Mouse (Mus musculus) embryonic facial prominence, embryonic 10.5 days (tissue): Measurements from ENCODE around the gene Tmem135. TPM values are rescaled to one million over a fixed set of nuclear protein-coding genes. Genes with fewer than 3 reads are reported as not detected.

Experiments
- DNase-seq: peaks from one replicate; pipeline ENCODE4 v3.0.0-alpha.2; 2017; ENCODE audit warnings: low spot score
- H3K27ac ChIP-seq: fragments of 300-500 bp; sonication (generic); replicated peaks from 2 replicates; pipeline ENCODE4 v1.5.1; 2016; ENCODE audit warnings: mild to moderate bottlenecking
- H3K27me3 ChIP-seq: fragments of 300-500 bp; sonication (generic); replicated peaks from 2 replicates; pipeline ENCODE4 v1.6.1; 2016; ENCODE audit warnings: low read depth, mild to moderate bottlenecking; ENCODE audit not compliant: poor library complexity, severe bottlenecking
- H3K36me3 ChIP-seq: fragments of 300-500 bp; sonication (generic); replicated peaks from 2 replicates; pipeline ENCODE4 v1.6.1; 2016; ENCODE audit warnings: mild to moderate bottlenecking, moderate library complexity
- H3K4me1 ChIP-seq: fragments of 300-500 bp; sonication (generic); 2 replicates; pipeline ENCODE4 v1.6.1; 2016
- H3K4me3 ChIP-seq: fragments of 300-500 bp; sonication (generic); 2 replicates; pipeline ENCODE4 v1.5.1; 2016; ENCODE audit warnings: mild to moderate bottlenecking, moderate library complexity
- H3K9me3 ChIP-seq: fragments of 300-500 bp; sonication (generic); 2 replicates; pipeline ENCODE4 v1.6.1; 2016; ENCODE audit warnings: mild to moderate bottlenecking
- WGBS: fragments of 180-500 bp; shearing (Covaris S2); methylation state at CpG from one replicate; pipeline ENCODE4 v1.1.7; 2016; 5-methylcytosine and 5-hydroxymethylcytosine counted together
- microRNA-seq: library from miRNA; unstranded; fragments of <30 nt; microRNA quantifications from one replicate; pipeline ENCODE4, GENCODE M21; 2017
- polyA plus RNA-seq: library from polyadenylated mRNA; unstranded; fragments of >200 nt; fragmentation: Nextera tagmentation; extraction: Ambion mirVana; gene quantifications from 2 replicates; pipeline ENCODE4 v1.2.1, GENCODE M21; 2016

The Tmem135 gene
- polyA plus RNA-seq, 1 experiment from 2014 or later, result 18.0 TPM

- Histone ChIP-seq H3K9me3 (no peaks in the 10 kb centered on the region), H3K27me3 (no peaks in the 10 kb centered on the region), H3K27ac (no peak overlapping the region), H3K4me1 (no peaks in the 10 kb centered on the region), H3K4me3 (no peak overlapping the region), H3K36me3 (no peaks in the 10 kb centered on the region)
- DNase-seq, result no peak
- 87% methylated on average over 5 of the region's 5 CpGs for WGBS
Measured at GRCm38 (mm10) chr7:89134884-89135511, 269.0 kb downstream of the Tmem135 start.

- H3K27me3 ChIP-seq, result no peaks in the 10 kb centered on the region
- no peak overlapping the region for H3K4me3 ChIP-seq
- peak; percentile 75 for DNase-seq
- no peak overlapping the region for H3K27ac ChIP-seq
- H3K36me3 ChIP-seq, result no peaks in the 10 kb centered on the region
- 62% methylated on average over 7 of the region's 7 CpGs for WGBS
- no peaks in the 10 kb centered on the region for H3K4me1 ChIP-seq
- H3K9me3 ChIP-seq, result no peaks in the 10 kb centered on the region
Measured at GRCm38 (mm10) chr7:89126063-89126882, 277.7 kb downstream of the Tmem135 start.

- Histone ChIP-seq H3K27ac (no peak overlapping the region), H3K4me1 (no peaks in the 10 kb centered on the region), H3K9me3 (no peaks in the 10 kb centered on the region), H3K27me3 (no peaks in the 10 kb centered on the region), H3K36me3 (no peaks in the 10 kb centered on the region), H3K4me3 (no peak overlapping the region)
- DNase-seq, result no peak
- WGBS, result 73% methylated on average over 1 of the region's 1 CpGs
Measured at GRCm38 (mm10) chr7:89116261-89116664, 287.8 kb downstream of the Tmem135 start.

- H3K27me3 ChIP-seq, result no peaks in the 10 kb centered on the region
- no peak overlapping the region for H3K4me3 ChIP-seq
- no peaks in the 10 kb centered on the region for H3K9me3 ChIP-seq
- no peaks in the 10 kb centered on the region for H3K36me3 ChIP-seq
- WGBS, result 84% methylated on average over 3 of the region's 3 CpGs
- H3K4me1 ChIP-seq, result no peaks in the 10 kb centered on the region
- no peak for DNase-seq
- H3K27ac ChIP-seq, result no peak overlapping the region
Measured at GRCm38 (mm10) chr7:89115633-89116032, 288.4 kb downstream of the Tmem135 start.

- Histone ChIP-seq H3K27me3 (no peaks in the 10 kb centered on the region), H3K4me1 (no peaks in the 10 kb centered on the region), H3K27ac (no peak overlapping the region), H3K4me3 (no peak overlapping the region), H3K36me3 (no peaks in the 10 kb centered on the region), H3K9me3 (no peaks in the 10 kb centered on the region)
- no peak for DNase-seq
- 81% methylated on average over 2 of the region's 2 CpGs for WGBS
Measured at GRCm38 (mm10) chr7:89106421-89106820, 297.6 kb downstream of the Tmem135 start.

GRCm38 (mm10) chr7:89099756-89100155 is 304.3 kb downstream of the Tmem135 start:
- H3K27me3 ChIP-seq, result no peaks in the 10 kb centered on the region
- 94% methylated on average over 4 of the region's 4 CpGs for WGBS
- no peak overlapping the region for H3K4me3 ChIP-seq
- H3K4me1 ChIP-seq, result no peaks in the 10 kb centered on the region
- H3K27ac ChIP-seq, result no peak overlapping the region
- H3K9me3 ChIP-seq, result no peaks in the 10 kb centered on the region
- DNase-seq, result no peak
- no peaks in the 10 kb centered on the region for H3K36me3 ChIP-seq

Small RNA genes within 50 kb of the gene (microRNA-seq; reads per million reads assigned to microRNA genes)
- gene Gm22171 (not detected), gene Gm24659 (not detected)

Other genes starting within 250 kb of the Tmem135 start
- gene Fzd4, start 133 bp upstream of the Tmem135 start, polyA plus RNA-seq, result 10.2 and 11.5 TPM in 2 replicates
- 33.1 and 33.4 TPM in 2 replicates for gene Prss23, start 123.0 kb upstream of the Tmem135 start, polyA plus RNA-seq
- gene Me3, start 228.2 kb upstream of the Tmem135 start, polyA plus RNA-seq, result 1.5 and 2.6 TPM in 2 replicates